Mouse (Mus musculus): ENCODE data around the gene Filip1l. TPM values are rescaled to one million over a fixed set of nuclear protein-coding genes. Genes with fewer than 3 reads are reported as not detected.

The Filip1l gene
- 4.9 and 6.9 TPM in 2 replicates for polyA plus RNA-seq (2012; rRNA removed)

GRCm38 (mm10) chr16:57352751-57353150 is at the start of gene Filip1l:
Gene Filip1l, plus strand, starts transcription at chr16:57353093.
- Histone ChIP-seq H3K36me3 (ENCODE audit: control insufficient read depth, insufficient read depth, low read length) (no peaks in the 10 kb centered on the region), H3K27ac (ENCODE audit: insufficient read depth, low read depth, low read length) (peak within 1 kb of the TSS; percentile 9; the same call in 1 of the 2 replicates), H3K4me1 (ENCODE audit: control insufficient read depth, insufficient read depth, low read length) (no peaks in the 10 kb centered on the region), H3K4me3 (ENCODE audit: insufficient read depth, low read depth, low read length) (no peak within 1 kb of the TSS; the same call in 1 of the 2 replicates), H3K27me3 (replicated peaks; ENCODE audit: control insufficient read depth, insufficient read depth, low read length) (no peaks in the 10 kb centered on the region)
- no peak for TF ChIP-seq POLR2A (IDR thresholded peaks at IDR 0.05; ENCODE audit: low read depth, low read length)
- TF ChIP-seq CTCF (conservative IDR thresholded peaks at IDR 0.05; ENCODE audit: insufficient read depth, insufficient read length, low read depth, low read length): no peak
- 90% methylated on average over 6 of the region's 6 CpGs for WGBS
- DNase-seq: no peak

GRCm38 (mm10) chr16:57303716-57304115 is 49.2 kb upstream of the Filip1l start:
- DNase-seq: no peak
- Histone ChIP-seq H3K27ac (ENCODE audit: insufficient read depth, low read depth, low read length) (no peak overlapping the region), H3K36me3 (ENCODE audit: control insufficient read depth, insufficient read depth, low read length) (no peaks in the 10 kb centered on the region), H3K27me3 (replicated peaks; ENCODE audit: control insufficient read depth, insufficient read depth, low read length) (no peaks in the 10 kb centered on the region), H3K4me3 (ENCODE audit: insufficient read depth, low read depth, low read length) (no peak overlapping the region), H3K4me1 (ENCODE audit: control insufficient read depth, insufficient read depth, low read length) (no peaks in the 10 kb centered on the region)
- TF ChIP-seq CTCF (conservative IDR thresholded peaks at IDR 0.05; ENCODE audit: insufficient read depth, insufficient read length, low read depth, low read length) (no peak), POLR2A (IDR thresholded peaks at IDR 0.05; ENCODE audit: low read depth, low read length) (no peak)
- WGBS: 85% methylated on average over 19 of the region's 19 CpGs

- no peak for DNase-seq
- WGBS: 83% methylated on average over 6 of the region's 6 CpGs
- TF ChIP-seq CTCF (conservative IDR thresholded peaks at IDR 0.05; ENCODE audit: insufficient read depth, insufficient read length, low read depth, low read length) (no peak), POLR2A (IDR thresholded peaks at IDR 0.05; ENCODE audit: low read depth, low read length) (no peak)
- H3K36me3 ChIP-seq (ENCODE audit: control insufficient read depth, insufficient read depth, low read length): no peaks in the 10 kb centered on the region
- no peaks in the 10 kb centered on the region for H3K27me3 ChIP-seq (replicated peaks; ENCODE audit: control insufficient read depth, insufficient read depth, low read length)
- no peaks in the 10 kb centered on the region for H3K4me1 ChIP-seq (ENCODE audit: control insufficient read depth, insufficient read depth, low read length)
- H3K4me3 ChIP-seq (ENCODE audit: insufficient read depth, low read depth, low read length): no peak overlapping the region
- H3K27ac ChIP-seq (ENCODE audit: insufficient read depth, low read depth, low read length): no peak overlapping the region
Measured at GRCm38 (mm10) chr16:57305463-57305862, 47.4 kb upstream of the Filip1l start.

- H3K27me3 ChIP-seq (replicated peaks; ENCODE audit: control insufficient read depth, insufficient read depth, low read length): no peaks in the 10 kb centered on the region
- DNase-seq: no peak
- TF ChIP-seq POLR2A (IDR thresholded peaks at IDR 0.05; ENCODE audit: low read depth, low read length): no peak
- no peak for TF ChIP-seq CTCF (conservative IDR thresholded peaks at IDR 0.05; ENCODE audit: insufficient read depth, insufficient read length, low read depth, low read length)
- H3K27ac ChIP-seq (ENCODE audit: insufficient read depth, low read depth, low read length): no peak overlapping the region
- no peaks in the 10 kb centered on the region for H3K36me3 ChIP-seq (ENCODE audit: control insufficient read depth, insufficient read depth, low read length)
- H3K4me1 ChIP-seq (ENCODE audit: control insufficient read depth, insufficient read depth, low read length): no peaks in the 10 kb centered on the region
- WGBS: 88% methylated on average over 2 of the region's 2 CpGs
- H3K4me3 ChIP-seq (ENCODE audit: insufficient read depth, low read depth, low read length): no peak overlapping the region
Measured at GRCm38 (mm10) chr16:57312130-57312529, 40.8 kb upstream of the Filip1l start.

- Histone ChIP-seq H3K36me3 (ENCODE audit: control insufficient read depth, insufficient read depth, low read length) (no peaks in the 10 kb centered on the region), H3K27me3 (replicated peaks; ENCODE audit: control insufficient read depth, insufficient read depth, low read length) (no peaks in the 10 kb centered on the region), H3K27ac (ENCODE audit: insufficient read depth, low read depth, low read length) (no peak overlapping the region), H3K4me1 (ENCODE audit: control insufficient read depth, insufficient read depth, low read length) (peaks cover 3% of the 10 kb centered on the region; the same call in 1 of the 2 replicates), H3K4me3 (ENCODE audit: insufficient read depth, low read depth, low read length) (no peak overlapping the region)
- 77% methylated on average over 3 of the region's 3 CpGs for WGBS
- peak; percentile 16 for DNase-seq
- TF ChIP-seq POLR2A (IDR thresholded peaks at IDR 0.05; ENCODE audit: low read depth, low read length) (no peak), CTCF (conservative IDR thresholded peaks at IDR 0.05; ENCODE audit: insufficient read depth, insufficient read length, low read depth, low read length) (no peak)
Measured at GRCm38 (mm10) chr16:57313487-57313886, 39.4 kb upstream of the Filip1l start.

- TF ChIP-seq CTCF (conservative IDR thresholded peaks at IDR 0.05; ENCODE audit: insufficient read depth, insufficient read length, low read depth, low read length): no peak
- TF ChIP-seq POLR2A (IDR thresholded peaks at IDR 0.05; ENCODE audit: low read depth, low read length): no peak
- Histone ChIP-seq H3K4me3 (ENCODE audit: insufficient read depth, low read depth, low read length) (no peak overlapping the region), H3K27ac (ENCODE audit: insufficient read depth, low read depth, low read length) (no peak overlapping the region), H3K4me1 (ENCODE audit: control insufficient read depth, insufficient read depth, low read length) (peaks cover 3% of the 10 kb centered on the region; the same call in 1 of the 2 replicates), H3K27me3 (replicated peaks; ENCODE audit: control insufficient read depth, insufficient read depth, low read length) (no peaks in the 10 kb centered on the region), H3K36me3 (ENCODE audit: control insufficient read depth, insufficient read depth, low read length) (no peaks in the 10 kb centered on the region)
- DNase-seq: no peak
- WGBS: 88% methylated on average over 3 of the region's 3 CpGs
Measured at GRCm38 (mm10) chr16:57314236-57314635, 38.7 kb upstream of the Filip1l start.

- Histone ChIP-seq H3K36me3 (ENCODE audit: control insufficient read depth, insufficient read depth, low read length) (no peaks in the 10 kb centered on the region), H3K4me3 (ENCODE audit: insufficient read depth, low read depth, low read length) (no peak overlapping the region), H3K27me3 (replicated peaks; ENCODE audit: control insufficient read depth, insufficient read depth, low read length) (no peaks in the 10 kb centered on the region), H3K27ac (ENCODE audit: insufficient read depth, low read depth, low read length) (no peak overlapping the region), H3K4me1 (ENCODE audit: control insufficient read depth, insufficient read depth, low read length) (peaks cover 3% of the 10 kb centered on the region; the same call in 1 of the 2 replicates)
- 82% methylated on average over 9 of the region's 9 CpGs for WGBS
- TF ChIP-seq POLR2A (IDR thresholded peaks at IDR 0.05; ENCODE audit: low read depth, low read length): no peak
- no peak for TF ChIP-seq CTCF (conservative IDR thresholded peaks at IDR 0.05; ENCODE audit: insufficient read depth, insufficient read length, low read depth, low read length)
- no peak for DNase-seq
Measured at GRCm38 (mm10) chr16:57315026-57315425, 37.9 kb upstream of the Filip1l start.

Data from kidney, adult 2 months (tissue).